Mouse (Mus musculus) G1E (cell line): ENCODE data around the gene Chmp2a.

Experiments used
- CTCF ChIP-seq: IDR thresholded peaks from 2 replicates; pipeline ENCODE4 v1.5.1; 2012; ENCODE audit warnings: low read depth, low read length, inconsistent platforms, mixed read lengths
- GATA1 ChIP-seq: IDR thresholded peaks from 2 replicates; pipeline ENCODE4 v1.6.1; 2012; ENCODE audit warnings: borderline replicate concordance, low read length, inconsistent platforms, mixed read lengths
- POLR2AphosphoS5 ChIP-seq: IDR thresholded peaks from 2 replicates; pipeline ENCODE4 v1.6.1; 2012; ENCODE audit warnings: low read depth, low read length, inconsistent platforms; ENCODE audit not compliant: insufficient replicate concordance
- TAL1 ChIP-seq: conservative IDR thresholded peaks from 2 replicates; pipeline ENCODE4 v1.6.1; 2012; ENCODE audit warnings: low read depth, low read length, inconsistent platforms, mixed read lengths

DNA sequence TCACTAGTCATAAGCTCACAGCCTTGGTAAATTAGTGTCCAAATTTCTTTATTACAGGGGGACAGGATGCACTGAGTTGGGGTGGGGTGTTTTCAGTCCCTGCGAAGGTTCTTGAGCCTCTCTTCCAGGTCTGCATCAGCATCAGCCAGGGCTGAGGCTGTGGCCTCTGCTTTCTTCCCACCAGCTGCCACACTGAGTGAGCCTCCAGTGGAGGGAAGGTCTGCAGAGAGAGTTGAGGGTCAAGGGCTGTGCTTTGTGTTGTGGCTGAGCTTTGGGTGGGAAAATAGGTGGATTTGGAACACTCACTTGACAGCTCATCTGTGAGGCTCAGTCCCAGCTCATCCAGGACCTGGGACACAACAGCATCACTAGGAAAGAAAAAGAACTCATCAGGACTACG, 2.6 kb downstream of the Chmp2a start:
- TF ChIP-seq TAL1 (no peak), CTCF (no peak), GATA1 (no peak), POLR2AphosphoS5 (no peak; the same call in 1 of the 2 replicates)
